Mouse (Mus musculus) ovary, adult 18-20 months (tissue): Measurements from ENCODE around the gene Hoxb8.

ENCODE experiments used
- DNase-seq: peaks from one replicate; pipeline ENCODE4 v3.0.0; 2022; ENCODE audit warnings: low spot score, mixed read lengths

Gene Hoxb8

DNA sequence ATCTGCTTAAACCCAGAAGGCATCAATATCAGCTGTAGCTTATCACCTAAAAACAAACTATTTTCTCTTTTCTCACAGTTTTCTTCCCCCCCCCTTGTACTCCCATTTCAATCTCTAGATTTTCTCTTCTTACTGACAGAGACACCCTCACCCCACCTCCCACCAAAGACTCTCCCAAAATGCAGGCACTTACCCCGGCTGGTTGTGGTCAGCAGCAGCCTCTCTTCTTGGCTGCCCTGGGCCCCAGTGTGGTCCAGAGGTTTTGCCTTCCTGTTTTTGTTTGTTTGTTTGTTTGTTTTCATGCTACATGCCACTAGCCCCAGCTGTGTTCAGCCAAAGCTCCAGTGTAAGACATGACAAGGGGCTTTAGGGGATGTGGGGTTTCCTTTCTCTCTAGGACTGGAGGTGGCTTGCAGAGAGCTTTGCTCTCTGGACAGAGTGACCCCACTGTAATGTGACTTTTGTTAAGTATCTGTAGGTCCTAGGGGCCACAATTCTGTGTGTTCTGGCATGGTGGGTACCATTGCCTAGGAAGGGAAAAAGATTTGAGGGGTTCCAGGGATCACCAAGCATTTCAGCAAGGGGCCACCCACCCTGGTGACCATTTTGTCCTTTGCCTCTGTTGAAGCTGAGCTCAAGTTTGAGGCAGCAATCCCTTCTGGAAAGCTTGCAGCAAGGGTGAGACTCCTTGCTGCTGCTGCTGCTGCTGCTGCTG, 13.5 kb upstream of the Hoxb8 start:
- no peak for DNase-seq

DNA sequence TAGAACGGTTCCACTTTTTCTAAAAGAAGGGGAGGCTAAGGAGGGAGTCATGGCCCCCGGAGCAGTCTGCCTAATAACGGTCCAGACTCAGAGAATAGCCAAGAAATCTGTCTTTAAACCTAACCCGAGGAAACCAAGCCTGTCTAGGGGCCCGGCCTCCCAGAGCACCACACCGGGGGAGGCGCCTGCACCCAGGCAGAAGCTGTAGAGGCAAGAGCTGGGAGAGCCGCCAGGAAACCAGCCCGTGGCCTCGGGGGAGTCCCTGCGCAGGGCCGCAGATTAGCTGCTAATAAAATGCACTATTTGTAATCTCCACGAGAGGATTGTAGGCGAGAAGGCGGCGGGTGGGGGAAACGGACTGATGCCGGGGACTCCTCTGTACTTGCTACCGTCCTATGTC, 11.8 kb upstream of the Hoxb8 start:
- DNase-seq, result peak; percentile 68

DNA sequence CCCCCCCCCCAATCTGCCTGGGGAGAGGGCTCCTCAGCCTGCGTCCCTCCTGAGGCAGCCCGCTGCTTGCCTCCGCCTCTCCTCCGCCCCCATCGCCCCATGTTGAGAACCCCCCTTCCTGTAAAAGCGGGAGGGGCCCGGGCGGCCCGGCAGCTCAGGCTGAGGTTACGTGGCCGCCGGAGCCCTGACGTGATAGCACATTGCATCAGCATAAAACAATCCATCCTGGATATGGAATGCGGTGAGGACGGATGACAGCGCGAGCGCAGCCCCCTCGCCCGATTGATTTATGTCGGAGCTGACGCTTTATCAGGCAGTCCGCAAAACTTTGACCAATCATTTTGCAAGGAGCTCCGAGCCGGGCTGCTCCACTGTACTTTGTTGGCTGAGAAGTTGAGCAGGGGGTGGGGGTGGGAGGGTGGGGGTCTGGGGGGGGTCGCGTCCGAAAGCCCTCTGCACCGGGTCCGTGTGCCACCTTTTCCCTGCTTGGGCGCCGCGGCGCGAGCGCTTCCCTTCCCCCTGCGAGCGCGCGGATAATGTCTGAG, 10.6 kb upstream of the Hoxb8 start, which contains the start of gene Hoxb9:
Hoxb9 (plus strand) TSS at position 462 of the 545 bp plus-strand sequence.
- DNase-seq, result no peak

DNA sequence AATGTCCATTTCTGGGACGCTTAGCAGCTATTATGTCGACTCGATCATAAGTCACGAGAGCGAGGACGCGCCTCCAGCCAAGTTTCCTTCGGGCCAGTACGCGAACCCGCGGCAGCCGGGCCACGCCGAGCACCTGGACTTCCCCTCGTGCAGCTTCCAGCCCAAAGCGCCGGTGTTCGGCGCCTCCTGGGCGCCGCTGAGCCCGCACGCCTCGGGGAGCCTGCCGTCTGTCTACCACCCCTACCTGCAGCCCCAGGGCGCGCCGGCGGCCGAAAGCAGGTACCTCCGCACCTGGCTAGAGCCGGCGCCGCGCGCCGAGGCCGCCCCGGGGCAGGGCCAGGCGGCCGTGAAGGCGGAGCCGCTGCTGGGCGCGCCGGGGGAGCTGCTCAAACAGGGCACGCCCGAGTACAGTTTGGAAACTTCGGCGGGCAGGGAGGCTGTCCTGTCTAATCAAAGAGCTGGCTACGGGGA, 10.1 kb upstream of the Hoxb8 start:
- DNase-seq, result no peak

DNA sequence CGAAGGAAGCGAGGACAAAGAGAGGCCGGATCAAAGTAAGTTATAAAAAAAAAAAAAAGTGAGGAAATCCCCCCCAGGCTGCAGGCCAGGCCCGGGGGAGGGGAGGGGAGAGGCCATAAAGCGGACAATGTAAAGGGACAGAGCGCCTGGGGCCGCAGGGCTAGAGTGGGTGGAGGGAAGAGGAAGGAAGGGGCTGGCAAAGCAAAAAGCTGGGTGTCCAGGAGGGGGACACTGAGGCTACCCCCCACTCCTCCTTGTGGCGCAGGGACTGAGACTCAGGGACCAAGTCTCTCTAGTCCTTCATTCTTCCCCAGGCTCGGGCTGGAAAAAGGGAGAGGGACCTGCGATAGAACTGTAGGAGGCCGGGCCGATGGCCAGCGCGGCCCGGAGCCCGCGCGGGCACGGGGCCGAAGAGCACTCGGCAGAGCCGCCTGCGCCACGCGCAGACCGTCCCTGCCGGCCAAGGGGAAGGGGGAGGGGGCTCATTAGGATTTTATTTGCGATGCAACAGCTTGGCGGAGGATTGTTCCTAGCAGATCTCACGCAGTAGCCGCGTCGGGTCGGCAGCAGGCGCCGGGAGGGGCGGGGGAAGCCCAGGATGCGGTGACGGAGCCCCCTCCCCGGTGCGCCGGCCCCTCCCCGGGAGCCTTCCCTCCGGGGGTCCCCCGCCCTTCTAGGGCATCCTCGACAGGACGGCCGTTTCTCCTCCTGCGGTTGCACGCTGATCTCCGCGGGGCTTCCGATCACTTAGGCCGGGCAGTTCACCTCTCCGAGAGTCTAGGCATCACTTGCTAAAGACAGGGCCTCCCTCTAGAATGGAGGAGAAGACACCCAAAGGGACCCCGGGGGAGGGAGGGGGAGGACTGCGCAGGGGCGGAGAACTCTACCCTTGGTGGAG, 9.4 kb upstream of the Hoxb8 start:
- DNase-seq, result no peak

DNA sequence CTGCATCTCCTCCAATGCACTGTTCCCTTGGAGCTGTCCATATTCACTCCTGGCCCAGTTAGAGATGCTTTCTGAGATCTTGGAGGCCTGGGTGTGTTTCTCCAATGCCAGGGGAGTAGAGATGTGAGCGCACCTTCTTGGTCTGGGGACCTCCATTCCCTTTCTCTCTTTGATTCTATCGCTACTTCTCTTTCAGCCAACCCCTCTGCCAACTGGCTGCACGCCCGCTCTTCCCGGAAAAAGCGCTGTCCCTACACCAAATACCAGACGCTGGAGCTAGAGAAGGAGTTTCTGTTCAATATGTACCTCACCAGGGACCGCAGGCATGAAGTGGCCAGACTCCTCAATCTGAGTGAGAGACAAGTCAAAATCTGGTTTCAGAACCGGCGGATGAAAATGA, 7.3 kb upstream of the Hoxb8 start:
- no peak for DNase-seq

DNA sequence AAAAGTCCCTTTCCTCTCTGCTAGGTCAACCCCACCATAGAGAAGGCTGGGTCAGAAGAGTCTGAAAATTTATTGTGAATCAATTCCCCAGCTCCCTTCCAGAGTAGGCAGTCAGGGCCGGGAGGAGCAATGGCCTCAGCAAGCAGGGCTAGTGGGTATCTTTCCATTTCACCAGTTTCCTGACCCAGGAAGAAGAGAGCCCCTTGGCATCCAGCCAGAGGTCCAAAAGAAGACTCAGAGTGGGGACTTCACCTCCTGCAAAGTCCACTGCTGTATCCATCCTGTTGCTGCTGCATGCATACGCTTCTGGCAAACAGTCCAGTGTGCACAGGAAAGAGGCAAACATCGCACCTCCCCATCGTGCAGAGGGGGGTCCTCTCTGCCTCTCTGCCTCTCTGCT, 5.8 kb upstream of the Hoxb8 start:
- DNase-seq, result no peak

DNA sequence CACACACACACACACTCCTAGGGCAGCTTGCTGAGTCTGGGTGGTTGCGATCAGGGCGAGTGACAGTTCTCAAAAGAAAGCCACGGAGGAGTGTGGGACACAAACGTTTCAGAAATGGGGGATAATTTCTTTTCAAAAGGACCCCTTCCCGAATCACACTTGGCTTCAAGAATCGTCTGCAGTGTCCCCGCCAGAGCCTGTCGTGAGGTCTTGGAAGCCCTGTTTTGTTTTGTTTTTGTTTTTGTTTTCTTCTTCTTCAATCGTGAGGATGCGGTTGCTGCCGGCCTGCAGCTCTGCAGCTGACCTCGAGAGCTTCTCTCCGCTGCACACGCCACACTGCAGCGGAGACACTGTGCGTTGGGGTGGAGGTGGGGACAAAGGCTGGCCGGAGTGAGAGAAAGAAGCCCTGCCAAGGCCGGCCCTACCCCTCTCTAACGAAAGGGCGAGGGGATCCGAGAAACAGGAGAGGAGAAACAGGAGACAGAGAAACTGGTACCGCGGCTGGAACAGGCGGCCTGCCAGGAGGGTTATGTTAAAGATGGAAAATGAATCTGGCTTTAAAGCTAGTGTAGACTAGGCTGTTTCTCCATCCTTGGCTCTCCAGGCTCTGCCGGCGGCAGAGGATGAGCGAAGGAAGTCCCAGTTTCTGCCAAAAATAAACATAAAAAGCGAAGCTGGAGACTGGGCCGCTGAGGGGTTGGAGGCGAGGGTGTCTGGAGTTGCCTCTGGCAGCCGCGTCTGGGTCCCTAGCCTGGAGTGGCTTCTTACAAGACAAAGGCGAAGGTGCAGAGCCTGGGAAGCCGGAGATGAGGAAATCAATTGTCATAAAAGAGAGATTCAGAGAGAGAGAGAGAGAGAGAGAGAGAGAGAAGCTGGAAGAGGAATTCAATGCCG, 4.3 kb upstream of the Hoxb8 start:
- DNase-seq, result no peak

DNA sequence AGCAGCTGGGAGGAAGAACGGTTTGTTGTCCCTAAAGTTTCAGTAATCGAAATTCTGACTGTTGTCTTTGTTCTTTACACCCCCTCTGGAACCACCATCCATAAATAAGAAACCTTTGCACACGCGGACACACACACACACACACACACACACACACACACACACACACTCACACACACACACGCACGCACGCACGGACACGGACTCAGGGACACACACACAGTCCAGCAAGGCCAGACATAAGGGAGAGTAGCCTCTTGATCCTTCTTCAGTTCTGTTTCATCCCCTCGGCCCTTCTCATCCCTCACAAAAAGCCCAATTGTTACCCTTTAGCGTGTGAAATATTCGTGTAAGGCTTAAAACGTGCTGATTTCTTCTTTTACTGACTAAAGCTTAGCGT, 3.4 kb upstream of the Hoxb8 start:
- no peak for DNase-seq

DNA sequence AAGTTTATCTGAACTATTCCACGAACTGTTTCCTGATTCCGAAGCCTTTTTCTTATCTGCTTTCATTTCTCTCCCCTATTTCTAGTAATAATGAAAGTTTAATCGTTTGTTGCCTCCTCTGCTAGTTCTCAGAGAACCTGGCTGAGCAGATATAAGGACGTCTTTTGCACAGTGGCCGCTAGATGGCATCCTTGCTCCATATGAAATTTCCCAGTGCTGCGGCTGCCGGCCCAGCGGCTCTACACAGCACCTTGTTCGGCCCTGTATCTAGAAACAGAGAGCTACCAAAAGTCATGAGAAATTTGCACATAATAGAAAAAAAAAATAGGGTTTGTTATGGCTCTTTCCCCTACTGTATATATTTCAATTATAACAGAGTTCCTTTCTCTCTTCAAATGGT, 2.9 kb upstream of the Hoxb8 start:
- no peak for DNase-seq

DNA sequence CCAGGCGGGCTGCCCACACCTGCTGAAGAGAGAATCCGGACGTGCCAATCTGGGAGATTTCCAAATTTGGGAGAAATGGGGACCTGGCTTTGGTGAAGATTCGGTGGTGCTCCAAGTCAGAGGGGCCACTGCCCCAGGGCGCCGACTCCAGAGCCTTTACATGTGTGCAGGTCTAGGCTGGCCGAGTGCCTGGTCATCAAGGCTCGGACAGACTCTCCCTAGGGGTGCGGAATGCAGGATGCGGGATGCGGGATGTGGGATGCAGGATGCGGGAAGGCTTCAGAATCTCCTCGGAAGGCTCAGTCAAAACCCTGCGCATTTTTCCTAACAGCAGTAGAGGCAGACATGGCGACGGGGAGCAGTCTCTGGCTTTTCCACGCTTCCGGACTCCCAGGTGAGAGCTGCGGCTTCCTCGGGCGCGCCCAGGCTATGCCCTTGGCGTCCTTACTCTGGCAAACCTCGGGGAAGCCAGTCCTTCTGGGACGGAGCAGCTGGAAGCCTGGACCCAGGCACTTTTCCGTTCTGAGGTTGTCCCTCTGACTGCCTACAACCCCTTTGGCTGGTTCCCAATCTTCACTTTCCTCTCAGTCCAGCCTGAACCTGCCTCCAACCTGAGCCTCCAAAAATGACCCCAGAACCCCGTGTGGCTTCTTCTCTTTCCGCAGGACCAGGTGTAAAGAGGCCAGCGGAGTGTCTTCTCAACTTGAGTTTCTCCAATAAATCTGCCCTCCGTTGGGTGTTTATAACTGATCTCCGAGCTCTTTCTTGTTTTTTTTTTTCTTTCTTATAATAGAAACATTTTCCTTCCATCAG, 2.1 kb upstream of the Hoxb8 start:
- no peak for DNase-seq

DNA sequence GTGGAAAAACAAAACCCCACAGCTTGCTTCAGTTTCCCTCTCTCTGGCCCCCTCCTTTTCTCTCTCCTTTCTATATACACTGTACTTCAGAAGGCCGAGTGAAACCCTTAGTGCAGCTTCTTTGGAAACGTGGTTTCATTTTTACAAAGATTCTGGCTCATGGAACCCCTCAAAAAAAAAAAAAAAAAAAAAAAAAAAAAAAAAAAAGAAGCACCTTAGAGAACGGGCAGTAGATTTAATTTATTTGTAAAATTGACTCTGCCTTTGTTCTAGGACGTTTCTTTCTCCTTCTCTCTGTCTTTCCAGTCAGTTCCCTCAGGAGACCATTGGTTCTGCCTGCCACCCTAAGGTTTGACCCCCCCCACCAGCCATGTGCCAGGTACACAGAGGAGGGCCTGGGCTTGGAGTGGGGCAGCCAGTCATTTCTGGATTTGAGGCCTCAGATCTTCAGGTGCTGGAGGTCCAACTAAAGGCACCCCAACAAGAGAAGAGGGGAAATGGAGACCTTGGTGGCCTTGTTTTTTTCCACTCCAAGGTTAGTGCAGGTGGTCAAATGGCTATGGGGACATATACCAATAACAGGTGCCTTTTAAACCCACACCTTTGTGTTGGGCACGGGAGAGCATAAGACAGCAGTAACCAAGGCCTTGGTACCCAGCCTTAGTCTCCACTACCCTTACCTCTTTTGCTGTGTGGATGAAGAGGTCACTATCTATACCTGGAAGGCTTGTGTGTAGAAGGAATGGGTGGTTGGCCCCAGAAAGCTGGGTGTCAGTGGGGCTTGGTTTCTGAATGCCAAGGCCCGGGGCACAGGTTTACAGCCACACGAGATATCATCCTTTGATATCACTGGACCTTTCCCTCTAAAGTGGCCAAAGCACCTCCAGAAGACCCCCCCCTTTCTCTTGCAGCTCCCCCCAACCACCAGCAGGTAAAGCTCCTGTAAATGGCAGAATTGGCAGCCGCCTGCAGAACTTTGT, 1.0 kb upstream of the Hoxb8 start:
- no peak for DNase-seq

DNA sequence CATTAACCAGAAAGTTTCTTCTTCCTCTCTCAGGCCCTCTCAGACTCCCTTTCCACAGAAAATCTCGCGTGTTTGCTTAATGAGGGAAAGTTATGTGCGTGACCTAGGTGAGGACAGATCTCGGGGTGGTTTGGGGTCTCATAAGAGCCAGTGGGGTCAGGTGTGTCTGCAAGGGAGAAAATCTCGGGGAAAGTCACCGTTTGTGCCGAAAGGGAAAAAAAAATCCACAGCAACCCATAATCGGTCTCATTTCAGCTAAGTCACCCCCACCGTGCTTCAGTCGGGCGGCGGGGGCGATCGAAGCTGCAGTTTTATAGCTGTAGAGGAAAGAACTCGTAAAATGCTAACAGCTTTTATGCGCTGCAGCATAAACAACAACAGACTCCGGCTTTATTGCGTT, 309 bp upstream of the Hoxb8 start:
- DNase-seq, result no peak

DNA sequence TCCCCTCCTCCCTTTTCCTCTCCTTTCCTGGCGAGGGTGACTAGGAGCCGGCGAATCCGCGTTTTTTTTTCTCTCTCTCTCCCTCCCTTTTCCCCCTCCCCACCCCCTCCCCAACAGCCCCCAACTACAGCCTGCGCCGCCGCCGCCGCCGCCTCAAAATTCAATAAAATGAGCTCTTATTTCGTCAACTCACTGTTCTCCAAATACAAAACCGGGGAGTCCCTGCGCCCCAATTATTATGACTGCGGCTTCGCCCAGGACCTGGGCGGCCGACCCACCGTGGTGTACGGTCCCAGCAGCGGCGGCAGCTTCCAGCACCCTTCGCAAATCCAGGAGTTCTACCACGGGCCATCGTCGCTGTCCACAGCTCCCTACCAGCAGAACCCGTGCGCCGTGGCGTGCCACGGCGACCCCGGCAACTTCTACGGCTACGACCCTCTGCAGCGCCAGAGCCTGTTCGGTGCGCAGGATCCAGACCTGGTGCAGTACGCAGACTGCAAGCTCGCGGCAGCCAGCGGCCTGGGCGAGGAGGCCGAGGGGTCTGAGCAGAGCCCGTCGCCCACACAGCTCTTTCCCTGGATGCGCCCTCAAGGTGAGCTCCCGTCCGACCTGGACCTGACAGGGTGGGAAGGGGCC, 1.2 kb downstream of the Hoxb8 start:
- DNase-seq, result no peak

DNA sequence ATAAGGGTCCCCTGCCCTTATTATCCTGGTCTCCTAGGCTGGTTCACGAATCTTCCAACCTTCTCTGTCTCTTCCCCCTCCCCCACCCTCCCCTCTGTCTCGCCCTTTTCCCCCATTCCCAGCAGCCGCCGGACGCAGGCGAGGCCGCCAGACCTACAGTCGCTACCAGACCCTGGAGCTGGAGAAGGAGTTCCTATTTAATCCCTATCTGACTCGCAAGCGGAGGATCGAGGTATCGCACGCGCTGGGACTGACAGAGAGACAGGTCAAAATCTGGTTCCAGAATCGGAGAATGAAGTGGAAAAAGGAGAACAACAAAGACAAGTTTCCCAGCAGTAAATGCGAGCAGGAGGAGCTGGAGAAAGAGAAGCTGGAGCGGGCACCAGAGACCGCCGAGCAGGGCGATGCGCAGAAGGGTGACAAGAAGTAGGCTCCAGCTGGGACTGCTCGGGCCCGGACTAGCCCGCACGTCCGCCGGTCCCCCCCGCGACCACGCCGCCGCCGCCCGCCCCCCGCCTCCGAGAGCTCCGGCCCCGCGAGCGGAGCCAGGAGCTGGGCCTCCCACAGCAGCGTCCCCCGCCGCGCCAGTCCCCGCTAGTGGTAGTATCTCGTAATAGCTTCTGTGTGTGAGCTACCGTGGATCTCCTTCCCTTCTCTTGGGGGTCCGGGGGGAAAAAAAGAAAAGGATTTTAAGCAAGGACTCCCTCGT, 2.5 kb downstream of the Hoxb8 start:
- no peak for DNase-seq

DNA sequence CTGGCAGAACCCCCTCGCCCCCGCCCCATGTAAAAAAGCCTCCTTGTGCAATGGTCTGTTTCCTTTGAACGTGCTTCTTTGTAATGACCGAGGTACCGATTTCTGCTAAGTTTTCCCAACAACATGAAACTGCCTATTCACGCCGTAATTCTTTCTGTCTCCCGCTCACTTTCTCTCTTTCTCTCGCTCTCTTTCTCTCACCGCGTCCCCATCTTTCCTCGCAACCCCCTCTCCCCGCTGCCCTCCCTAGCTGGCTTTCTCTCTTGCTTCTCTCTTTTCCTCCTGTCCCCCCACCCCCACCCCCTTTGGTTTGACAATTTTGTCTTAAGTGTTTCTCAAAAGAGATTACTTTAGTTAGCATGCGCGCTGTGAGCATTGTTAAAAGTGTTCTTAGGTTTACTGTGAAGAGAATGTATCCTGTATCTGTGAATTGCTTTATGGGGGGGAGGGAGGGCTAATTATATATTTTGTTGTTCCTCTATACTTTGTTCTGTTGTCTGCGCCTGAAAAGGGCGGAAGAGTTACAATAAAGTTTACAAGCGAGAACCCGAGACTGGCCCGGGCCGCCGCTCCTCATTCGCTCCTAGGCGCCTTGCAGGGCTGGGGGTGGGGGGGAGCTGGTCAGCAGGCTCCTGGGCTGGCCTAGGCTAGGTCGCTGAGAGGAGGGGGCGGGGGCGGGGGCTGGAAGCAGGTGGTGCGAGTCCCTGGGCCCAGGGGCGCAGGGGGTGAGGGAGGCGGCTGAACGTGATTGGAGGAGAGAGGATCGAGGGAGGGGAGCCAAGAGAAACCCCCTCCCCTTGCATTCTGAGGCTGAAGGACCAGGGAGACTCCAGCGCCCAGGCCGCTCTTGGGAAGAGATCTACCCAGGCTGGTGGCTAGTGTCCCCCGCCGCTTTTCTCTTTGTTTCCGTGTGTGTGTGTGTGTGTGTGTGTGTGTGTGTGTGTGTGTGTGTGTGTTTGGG, 3.3 kb downstream of the Hoxb8 start:
- no peak for DNase-seq
